Mouse (Mus musculus) right cerebral cortex, postnatal 36 days (tissue): ENCODE measurements at regions not wholly inside any gene's neighbourhood (a gene's known extent, or its start where the extent isn't known, plus 50 kb on each side); places are given as distances from the start of the nearest gene placed in this dataset.
"Not testable (repeated sequence)": the region's sequence is repeated elsewhere in the genome, so short reads cannot be mapped to it uniquely, and the experiment has no call there.

Experiments used
- DNase-seq, 2 experiments: peaks; one replicate each; pipeline ENCODE4 v3.0.0; 2022; ENCODE audit warnings: low spot score in 2 of 2, mixed read lengths in 1 of 2

- no peak for DNase-seq
These were observed 81.7 kb downstream of the Sem1 start for GRCm38 (mm10) chr6:6496789-6497188.

- no peak for DNase-seq
These were observed 82.1 kb downstream of the Sem1 start for GRCm38 (mm10) chr6:6496336-6496735.

GRCm38 (mm10) chr6:6488191-6488590 is 90.3 kb downstream of the Sem1 start:
- peak; percentile 43 to 66 for DNase-seq

- DNase-seq: not testable (repeated sequence)
These were observed 96.9 kb downstream of the Sem1 start for GRCm38 (mm10) chr6:6481596-6481995.

GRCm38 (mm10) chr6:6470397-6470796 is 108.1 kb downstream of the Sem1 start:
- no peak for DNase-seq

- no peak for DNase-seq
These were observed 110.9 kb downstream of the Sem1 start for GRCm38 (mm10) chr6:6467526-6467925.

GRCm38 (mm10) chr6:6466231-6466630 is 112.2 kb downstream of the Sem1 start:
- no peak for DNase-seq

- DNase-seq: no peak
These were observed 114.5 kb downstream of the Sem1 start for GRCm38 (mm10) chr6:6463807-6464470.

GRCm38 (mm10) chr6:6459918-6460239 is 118.6 kb downstream of the Sem1 start:
- DNase-seq: no peak

GRCm38 (mm10) chr6:6459006-6459917 is 119.2 kb downstream of the Sem1 start:
- DNase-seq: no peak

- DNase-seq: no peak
These were observed 120.7 kb downstream of the Sem1 start for GRCm38 (mm10) chr6:6457726-6458125.

GRCm38 (mm10) chr6:6457001-6457400 is 121.5 kb downstream of the Sem1 start:
- no peak for DNase-seq

- DNase-seq: no peak
These were observed 122.9 kb downstream of the Sem1 start for GRCm38 (mm10) chr6:6455566-6455965.

GRCm38 (mm10) chr6:6454396-6454795 is 124.1 kb downstream of the Sem1 start:
- DNase-seq: no peak

- no peak for DNase-seq
These were observed 143.6 kb downstream of the Sem1 start for GRCm38 (mm10) chr6:6434855-6435254.

- DNase-seq: no peak
These were observed 144.1 kb downstream of the Sem1 start for GRCm38 (mm10) chr6:6434261-6434802.

- no peak for DNase-seq
These were observed 145.3 kb downstream of the Sem1 start for GRCm38 (mm10) chr6:6433179-6433578.

- peak; percentile 4 to 9 for DNase-seq
These were observed 163.5 kb downstream of the Sem1 start for GRCm38 (mm10) chr6:6414654-6415610.

GRCm38 (mm10) chr6:6397997-6398396 is 180.5 kb downstream of the Sem1 start:
- DNase-seq: no peak

- DNase-seq: no peak
These were observed 172.8 kb upstream of the Slc25a13 start for GRCm38 (mm10) chr6:6389454-6390445.
